Mouse (Mus musculus): ENCODE data around the gene Ldlrad1. TPM values are rescaled to one million over a fixed set of nuclear protein-coding genes. Genes with fewer than 3 reads are reported as not detected.

Gene Ldlrad1
- under 1 TPM in 1 of 2 experiments, not detected in 1; 0.09 TPM for polyA plus RNA-seq (2012; fragmentation: generic; extraction: Trizol)

GRCm38 (mm10) chr4:107208880-107209279, at the start of gene Ldlrad1:
Gene Ldlrad1 (plus strand): TSS chr4:107209180.

GRCm38 (mm10) chr4:107178182-107178829, 30.7 kb upstream of the Ldlrad1 start, which contains the start of gene Tmem59:
Gene Tmem59 (plus strand): TSS chr4:107178399.

GRCm38 (mm10) chr4:107178830-107179490, 30.0 kb upstream of the Ldlrad1 start, which contains the start of gene Tceanc2:
Gene Tceanc2 (minus strand): TSS chr4:107179116.

GRCm38 (mm10) chr4:107253125-107254091, 44.4 kb downstream of the Ldlrad1 start, which contains the start of the genes Lrrc42 and Hspb11:
Gene Lrrc42 (minus strand): TSS chr4:107253532.
Gene Hspb11 (plus strand): TSS chr4:107253593.

Other genes starting within 250 kb of the Ldlrad1 start
- gene Mrpl37, start 142.3 kb upstream of the Ldlrad1 start, polyA plus RNA-seq (2012; fragmentation: generic; extraction: Trizol) = 10 to 100 TPM; 46.4 to 82.1 TPM
- gene Cyb5rl, start 142.2 kb upstream of the Ldlrad1 start, polyA plus RNA-seq (2012; fragmentation: generic; extraction: Trizol) = 1 to 10 TPM; 6.4 to 9.6 TPM
- gene Cdcp2, start 112.3 kb upstream of the Ldlrad1 start, polyA plus RNA-seq (2012; fragmentation: generic; extraction: Trizol) = not detected
- 100 to 1,000 TPM in 1 of 2 experiments, 10 to 100 TPM in 1; 35.2 to 237 TPM for gene Tmem59, start 30.8 kb upstream of the Ldlrad1 start, polyA plus RNA-seq (2012; fragmentation: generic; extraction: Trizol)
- 10 to 100 TPM in 1 of 2 experiments, 1 to 10 TPM in 1; 3.8 to 15.2 TPM for gene Tceanc2, start 30.1 kb upstream of the Ldlrad1 start, polyA plus RNA-seq (2012; fragmentation: generic; extraction: Trizol)
- 10 to 100 TPM; 21.2 to 61.8 TPM for gene Lrrc42, start 44.4 kb downstream of the Ldlrad1 start, polyA plus RNA-seq (2012; fragmentation: generic; extraction: Trizol)
- 10 to 100 TPM in 1 of 2 experiments, 1 to 10 TPM in 1; 6.2 to 47.3 TPM for gene Hspb11, start 44.4 kb downstream of the Ldlrad1 start, polyA plus RNA-seq (2012; fragmentation: generic; extraction: Trizol)
- gene Dio1, start 98.0 kb downstream of the Ldlrad1 start, polyA plus RNA-seq (2012; fragmentation: generic; extraction: Trizol) = not detected
- gene Yipf1, start 105.2 kb downstream of the Ldlrad1 start, polyA plus RNA-seq (2012; fragmentation: generic; extraction: Trizol) = 10 to 100 TPM; 60.9 to 61.5 TPM
- 10 to 100 TPM in 1 of 2 experiments, 1 to 10 TPM in 1; 7.7 to 15.9 TPM for gene Ndc1, start 158.6 kb downstream of the Ldlrad1 start, polyA plus RNA-seq (2012; fragmentation: generic; extraction: Trizol)
- 10 to 100 TPM in 1 of 2 experiments, 1 to 10 TPM in 1; 1.5 to 44.2 TPM for gene Glis1, start 225.4 kb downstream of the Ldlrad1 start, polyA plus RNA-seq (2012; fragmentation: generic; extraction: Trizol)